ENCODE assay signal across 25 mouse cellular contexts in the genomic region with DNA sequence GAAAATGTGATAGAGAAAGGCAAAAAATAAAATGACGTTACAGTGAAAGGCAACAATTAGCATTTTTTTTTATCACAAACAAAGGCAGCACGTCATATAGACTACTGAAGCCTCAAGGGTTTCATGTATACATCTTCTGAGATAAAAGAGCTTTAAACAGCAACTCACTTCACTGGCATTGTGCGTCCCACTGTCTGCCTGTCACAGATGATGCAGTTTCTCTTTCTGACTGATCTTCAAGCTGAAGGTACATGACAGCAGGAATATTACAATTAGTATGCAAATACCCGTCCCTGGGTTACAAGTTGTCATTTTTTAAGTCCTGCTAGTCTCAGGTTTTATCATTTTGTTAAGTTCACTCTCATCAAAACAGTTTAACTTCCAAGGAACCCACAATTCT. TPM values are rescaled to one million over a fixed set of nuclear protein-coding genes. Genes with fewer than 3 reads are reported as not detected.
DNase-seq lines count a peak whose midpoint lies in the region; ATAC-seq and TF ChIP-seq lines count a peak whose summit lies in the region.
"Had no signal": no experiment of that assay in that cellular context is flagged by ENCODE, and none has a peak within 500 bp of the region (broad histone marks: within the 10 kb centered on the region; RNA-seq: fewer than 3 reads in every experiment).

No protein-coding gene starts in this region.

- H3K9ac ChIP-seq in forebrain, embryonic 13.5 days: no peak overlapping the region
- H3K9ac ChIP-seq in forebrain, embryonic 12.5 days: no peak overlapping the region
- no peak overlapping the region for H3K9ac ChIP-seq in hindbrain, postnatal 0 days (replicated peaks; ENCODE audit: low read length)
- H3K9ac ChIP-seq in hindbrain, embryonic 11.5 days (ENCODE audit: low read depth, low read length): no peak overlapping the region
- no peak overlapping the region for H3K9ac ChIP-seq in midbrain, embryonic 14.5 days (replicated peaks; ENCODE audit: low read length)
- H3K9ac ChIP-seq in midbrain, embryonic 16.5 days (ENCODE audit: low read depth, low read length): no peak overlapping the region
- H3K9ac ChIP-seq: embryonic facial prominence, embryonic 13.5 days; heart, embryonic 12.5 days; hindbrain, embryonic 13.5 days; intestine, embryonic 15.5 days had no signal

- no peaks in the 10 kb centered on the region for H3K27me3 ChIP-seq in forebrain, embryonic 13.5 days
- no peaks in the 10 kb centered on the region for H3K27me3 ChIP-seq in forebrain, embryonic 12.5 days
- no peaks in the 10 kb centered on the region for H3K27me3 ChIP-seq in hindbrain, postnatal 0 days (ENCODE audit: insufficient read depth, low read length)
- H3K27me3 ChIP-seq in hindbrain, embryonic 11.5 days (ENCODE audit: control insufficient read depth, insufficient read depth, low read length): no peaks in the 10 kb centered on the region
- no peaks in the 10 kb centered on the region for H3K27me3 ChIP-seq in midbrain, embryonic 14.5 days (ENCODE audit: control insufficient read depth, insufficient read depth, low read length)
- no peaks in the 10 kb centered on the region for H3K27me3 ChIP-seq in midbrain, embryonic 16.5 days (ENCODE audit: control insufficient read depth, insufficient read depth, low read depth, low read length)
- H3K27me3 ChIP-seq: embryonic facial prominence, embryonic 13.5 days; heart, embryonic 12.5 days; hindbrain, embryonic 13.5 days; intestine, embryonic 15.5 days had no signal

- TF ChIP-seq CTCF in hindbrain, postnatal 0 days (IDR thresholded peaks at IDR 0.05; ENCODE audit: low read depth): no peak

- DNase-seq in hindbrain, postnatal 0 days (ENCODE audit: low spot score): no peak
- no peak for DNase-seq in hindbrain, embryonic 11.5 days (ENCODE audit: low spot score)
- peak; percentile 9 for DNase-seq in midbrain, embryonic 14.5 days
- no peak for DNase-seq in right cerebral cortex, postnatal 10 days (ENCODE audit: low spot score in 2 of 2)
- DNase-seq: adrenal gland, postnatal 10 days; B cell, adult 2 months; cerebellum, adult 11-12 months; cerebellum, adult 9-10 months; cerebellum, postnatal 25 days; gastrocnemius, adult 2 months; gastrocnemius, postnatal 25 days had no signal

- no peaks in the 10 kb centered on the region for H3K4me1 ChIP-seq in forebrain, embryonic 13.5 days
- H3K4me1 ChIP-seq in forebrain, embryonic 12.5 days: no peaks in the 10 kb centered on the region
- no peaks in the 10 kb centered on the region for H3K4me1 ChIP-seq in hindbrain, postnatal 0 days (ENCODE audit: insufficient read depth, low read length)
- H3K4me1 ChIP-seq in hindbrain, embryonic 11.5 days (replicated peaks; ENCODE audit: control insufficient read depth, insufficient read depth, low read length): no peaks in the 10 kb centered on the region
- H3K4me1 ChIP-seq in midbrain, embryonic 14.5 days (ENCODE audit: control insufficient read depth, insufficient read depth, low read length): no peaks in the 10 kb centered on the region
- no peaks in the 10 kb centered on the region for H3K4me1 ChIP-seq in midbrain, embryonic 16.5 days (ENCODE audit: control insufficient read depth, insufficient read depth, low read length)
- H3K4me1 ChIP-seq: embryonic facial prominence, embryonic 13.5 days; heart, embryonic 12.5 days; hindbrain, embryonic 13.5 days; intestine, embryonic 15.5 days had no signal

- H3K4me2 ChIP-seq in forebrain, embryonic 13.5 days: no peak overlapping the region
- H3K4me2 ChIP-seq in forebrain, embryonic 12.5 days: no peak overlapping the region
- H3K4me2 ChIP-seq in hindbrain, postnatal 0 days (ENCODE audit: low read depth, low read length): no peak overlapping the region
- no peak overlapping the region for H3K4me2 ChIP-seq in hindbrain, embryonic 11.5 days (replicated peaks; ENCODE audit: low read depth, low read length)
- no peak overlapping the region for H3K4me2 ChIP-seq in midbrain, embryonic 14.5 days (ENCODE audit: low read length)
- H3K4me2 ChIP-seq in midbrain, embryonic 16.5 days (ENCODE audit: low read length): no peak overlapping the region
- H3K4me2 ChIP-seq: embryonic facial prominence, embryonic 13.5 days; heart, embryonic 12.5 days; hindbrain, embryonic 13.5 days; intestine, embryonic 15.5 days had no signal

- no peak overlapping the region; the same call in 1 of the 2 replicates for H3K27ac ChIP-seq in forebrain, embryonic 13.5 days
- H3K27ac ChIP-seq in forebrain, embryonic 12.5 days: no peak overlapping the region
- H3K27ac ChIP-seq in hindbrain, postnatal 0 days: no peak overlapping the region
- H3K27ac ChIP-seq in hindbrain, embryonic 11.5 days (ENCODE audit: low read depth, low read length): no peak overlapping the region
- H3K27ac ChIP-seq in midbrain, embryonic 14.5 days (replicated peaks; ENCODE audit: low read depth, low read length): no peak overlapping the region
- H3K27ac ChIP-seq in midbrain, embryonic 16.5 days (ENCODE audit: low read length): no peak overlapping the region
- H3K27ac ChIP-seq: embryonic facial prominence, embryonic 13.5 days; gastrocnemius, adult 2 months; hindbrain, embryonic 13.5 days; intestine, embryonic 15.5 days had no signal

- 57% methylated on average over 4 of the region's 4 CpGs for WGBS in forebrain, embryonic 13.5 days
- 67% methylated on average over 4 of the region's 4 CpGs for WGBS in forebrain, embryonic 12.5 days
- WGBS in hindbrain, postnatal 0 days: 49% methylated on average over 4 of the region's 4 CpGs
- WGBS in hindbrain, embryonic 11.5 days: 73% methylated on average over 4 of the region's 4 CpGs
- 47% methylated on average over 4 of the region's 4 CpGs for WGBS in midbrain, embryonic 14.5 days
- WGBS in midbrain, embryonic 16.5 days: 45% methylated on average over 4 of the region's 4 CpGs

- H3K36me3 ChIP-seq in forebrain, embryonic 13.5 days (ENCODE audit: poor library complexity, severe bottlenecking): no peaks in the 10 kb centered on the region
- no peaks in the 10 kb centered on the region for H3K36me3 ChIP-seq in forebrain, embryonic 12.5 days (replicated peaks)
- H3K36me3 ChIP-seq in hindbrain, postnatal 0 days (ENCODE audit: insufficient read depth, low read length): no peaks in the 10 kb centered on the region
- no peaks in the 10 kb centered on the region for H3K36me3 ChIP-seq in hindbrain, embryonic 11.5 days (ENCODE audit: control insufficient read depth, insufficient read depth, low read length)
- H3K36me3 ChIP-seq in midbrain, embryonic 14.5 days (ENCODE audit: control insufficient read depth, insufficient read depth, low read length): no peaks in the 10 kb centered on the region
- no peaks in the 10 kb centered on the region for H3K36me3 ChIP-seq in midbrain, embryonic 16.5 days (ENCODE audit: control insufficient read depth, insufficient read depth, low read length)
- H3K36me3 ChIP-seq: embryonic facial prominence, embryonic 13.5 days; heart, embryonic 12.5 days; hindbrain, embryonic 13.5 days; intestine, embryonic 15.5 days had no signal

- H3K9me3 ChIP-seq in forebrain, embryonic 13.5 days (replicated peaks): no peaks in the 10 kb centered on the region
- H3K9me3 ChIP-seq in forebrain, embryonic 12.5 days: no peaks in the 10 kb centered on the region
- H3K9me3 ChIP-seq in hindbrain, postnatal 0 days (ENCODE audit: low read length): no peaks in the 10 kb centered on the region
- no peaks in the 10 kb centered on the region for H3K9me3 ChIP-seq in hindbrain, embryonic 11.5 days (ENCODE audit: control insufficient read depth, low read length)
- no peaks in the 10 kb centered on the region for H3K9me3 ChIP-seq in midbrain, embryonic 14.5 days (ENCODE audit: control insufficient read depth, low read length)
- no peaks in the 10 kb centered on the region for H3K9me3 ChIP-seq in midbrain, embryonic 16.5 days (replicated peaks; ENCODE audit: control insufficient read depth, low read length, poor library complexity, severe bottlenecking)
- H3K9me3 ChIP-seq: embryonic facial prominence, embryonic 13.5 days; heart, embryonic 12.5 days; hindbrain, embryonic 13.5 days; intestine, embryonic 15.5 days had no signal

- H3K4me3 ChIP-seq in forebrain, embryonic 13.5 days: no peak overlapping the region
- no peak overlapping the region for H3K4me3 ChIP-seq in forebrain, embryonic 12.5 days (replicated peaks)
- no peak overlapping the region for H3K4me3 ChIP-seq in hindbrain, postnatal 0 days (ENCODE audit: low read length)
- no peak overlapping the region for H3K4me3 ChIP-seq in hindbrain, embryonic 11.5 days (ENCODE audit: low read depth, low read length)
- no peak overlapping the region for H3K4me3 ChIP-seq in midbrain, embryonic 14.5 days (replicated peaks; ENCODE audit: low read depth, low read length)
- H3K4me3 ChIP-seq in midbrain, embryonic 16.5 days (ENCODE audit: low read depth, low read length): no peak overlapping the region
- H3K4me3 ChIP-seq: embryonic facial prominence, embryonic 13.5 days; gastrocnemius, adult 2 months; heart, embryonic 12.5 days; hindbrain, embryonic 13.5 days; intestine, embryonic 15.5 days had no signal

- ATAC-seq in forebrain, embryonic 13.5 days: peak; percentile 21; the same call in 1 of the 2 replicates
- no peak for ATAC-seq in forebrain, embryonic 12.5 days (ENCODE audit: low FRiP score)
- 0 out of 2 replicates have a peak, but pooled peaks have one; percentile 35 for ATAC-seq in hindbrain, postnatal 0 days
- ATAC-seq in hindbrain, embryonic 11.5 days (ENCODE audit: low FRiP score): no peak
- ATAC-seq in midbrain, embryonic 14.5 days (ENCODE audit: low FRiP score, low TSS enrichment): no peak
- ATAC-seq in midbrain, embryonic 16.5 days: no peak
- ATAC-seq: CD4-positive, CD25-positive, alpha-beta regulatory T cell, adult 4 months; intestine, embryonic 15.5 days had no signal

RNA-seq across cellular contexts. Expression of a gene that starts 22.3 kb away (rescaled TPM):
- not detected in 2 replicates for polyA plus RNA-seq in forebrain, embryonic 13.5 days (2015; fragmentation: Nextera tagmentation; extraction: Ambion mirVana)
- polyA plus RNA-seq in forebrain, embryonic 12.5 days (2016; fragmentation: Nextera tagmentation; extraction: Ambion mirVana): not detected in 2 replicates
- total RNA-seq in hindbrain, postnatal 0 days (2014; rRNA removed): not detected in 2 replicates
- polyA plus RNA-seq in hindbrain, postnatal 0 days (2015; fragmentation: Nextera tagmentation; extraction: Ambion mirVana): not detected in 2 replicates
- not detected in 2 replicates for polyA plus RNA-seq in hindbrain, embryonic 11.5 days (2014; fragmentation: Nextera tagmentation; extraction: Ambion mirVana)
- not detected in 2 replicates for polyA plus RNA-seq in midbrain, embryonic 14.5 days (2014; fragmentation: Nextera tagmentation; extraction: Ambion mirVana)
- polyA plus RNA-seq in midbrain, embryonic 16.5 days (2015; fragmentation: Nextera tagmentation; extraction: Ambion mirVana): not detected in 2 replicates
- total RNA-seq: adrenal gland, postnatal 10 days; adrenal gland, postnatal 4 days; gastrocnemius, adult 2 months; gastrocnemius, postnatal 25 days; granulocyte monocyte progenitor cell, adult 5-6 weeks; heart, adult 8-10 months; heart, postnatal 25 days; MEL had no signal
- polyA plus RNA-seq: CD4-positive, CD25-positive, alpha-beta regulatory T cell, adult 4 months; cortical plate, adult 2 months; embryonic facial prominence, embryonic 13.5 days; heart, embryonic 12.5 days; hindbrain, embryonic 13.5 days; intestine, embryonic 15.5 days had no signal

Comparison
In these comparisons a context has a peak if more than half of its experiments do, and no peak if none do; other contexts are left out.
1. ATAC-seq: peak in forebrain, embryonic 13.5 days (single experiment) and hindbrain, postnatal 0 days (single experiment); none in forebrain, embryonic 12.5 days (single experiment), hindbrain, embryonic 11.5 days (single experiment), midbrain, embryonic 14.5 days (single experiment) and midbrain, embryonic 16.5 days (single experiment).